Mouse (Mus musculus) layer of hippocampus, postnatal 14 days (tissue): ENCODE results near the gene Trpm8. TPM values are rescaled to one million over a fixed set of nuclear protein-coding genes. Genes with fewer than 3 reads are reported as not detected.
A peak's percentile ranks its signal among the peaks of the same experiment; 100 is the strongest.

ENCODE experiments used
- DNase-seq, 2 experiments: peaks; one replicate each; pipeline ENCODE4 v3.0.0; 2021 to 2022; ENCODE audit warnings: low spot score in 2 of 2, mixed read lengths in 1 of 2
- long read RNA-seq, 2 experiments: library from polyadenylated mRNA; stranded (forward); transcript quantifications; one replicate each; pipeline ENCODE4 v2.0.0; 2021
- total RNA-seq, 2 experiments: library from RNA; stranded (reverse); gene quantifications; 2 replicates each; pipeline ENCODE4 v1.2.3; 2021

The Trpm8 gene
- total RNA-seq: under 1 TPM; 0.25 to 0.57 TPM
- long read RNA-seq, experiment 1, partial matches to known transcripts: 0 of 1 reads
- long read RNA-seq, experiment 1, other reads (novel, unspliced or antisense): 1 of 1 reads
- long read RNA-seq, experiment 2: 0 reads

- peak; percentile 100 for DNase-seq
Observed at GRCm38 (mm10) chr1:88277098-88277817, at the start of gene Trpm8, which contains the start of gene Hjurp. Trpm8 (plus strand) TSS chr1:88277661. Hjurp (minus strand) TSS chr1:88277633.

- DNase-seq: no peak
Observed at GRCm38 (mm10) chr1:88228121-88228520, 49.3 kb upstream of the Trpm8 start.

- DNase-seq: no peak
Observed at GRCm38 (mm10) chr1:88229566-88229965, 47.9 kb upstream of the Trpm8 start.

GRCm38 (mm10) chr1:88229986-88230385 lies 47.5 kb upstream of the Trpm8 start:
- DNase-seq: no peak

GRCm38 (mm10) chr1:88230421-88230820 lies 47.0 kb upstream of the Trpm8 start:
- no peak for DNase-seq

GRCm38 (mm10) chr1:88230981-88231802 lies 46.3 kb upstream of the Trpm8 start:
- no peak for DNase-seq

GRCm38 (mm10) chr1:88231803-88232499 lies 45.5 kb upstream of the Trpm8 start:
- no peak for DNase-seq

- no peak for DNase-seq
Observed at GRCm38 (mm10) chr1:88232664-88233380, 44.6 kb upstream of the Trpm8 start.

- DNase-seq: no peak
Observed at GRCm38 (mm10) chr1:88233421-88234247, 43.8 kb upstream of the Trpm8 start.

GRCm38 (mm10) chr1:88234248-88234610 lies 43.2 kb upstream of the Trpm8 start:
- no peak for DNase-seq

- DNase-seq: no peak
Observed at GRCm38 (mm10) chr1:88234646-88235045, 42.8 kb upstream of the Trpm8 start.

- DNase-seq: no peak
Observed at GRCm38 (mm10) chr1:88235046-88235893, 42.2 kb upstream of the Trpm8 start.

GRCm38 (mm10) chr1:88235894-88236415 lies 41.5 kb upstream of the Trpm8 start:
- DNase-seq: no peak

- DNase-seq: no peak
Observed at GRCm38 (mm10) chr1:88237311-88237710, 40.1 kb upstream of the Trpm8 start.

GRCm38 (mm10) chr1:88238771-88239170 lies 38.7 kb upstream of the Trpm8 start:
- no peak for DNase-seq

GRCm38 (mm10) chr1:88240072-88240471 lies 37.4 kb upstream of the Trpm8 start:
- DNase-seq: no peak

- no peak for DNase-seq
Observed at GRCm38 (mm10) chr1:88240579-88240978, 36.9 kb upstream of the Trpm8 start.

GRCm38 (mm10) chr1:88243861-88244260 lies 33.6 kb upstream of the Trpm8 start:
- no peak for DNase-seq

GRCm38 (mm10) chr1:88245881-88246280 lies 31.6 kb upstream of the Trpm8 start:
- no peak for DNase-seq
